Mouse (Mus musculus): ENCODE data around the gene Zfp385c. TPM values are rescaled to one million over a fixed set of nuclear protein-coding genes. Genes with fewer than 3 reads are reported as not detected.

The Zfp385c gene
- polyA plus RNA-seq, 1 experiment from 2014 or later, result 1.7 TPM

GRCm38 (mm10) chr11:100735134-100735865 lies 43.0 kb upstream of the Zfp385c start:
- WGBS, result 91% methylated on average over 9 of the region's 9 CpGs
- H3K9me3 ChIP-seq (ENCODE audit: control insufficient read depth, low read length), result no peaks in the 10 kb centered on the region
- no peak overlapping the region for H3K4me2 ChIP-seq (ENCODE audit: low read depth, low read length)
- ATAC-seq (ENCODE audit: low read depth) (no peak), DNase-seq (ENCODE audit: low spot score) (no peak)
- H3K9ac ChIP-seq (ENCODE audit: low read depth, low read length), result peak overlapping the region; percentile 2; the same call in 1 of the 2 replicates
- no peak overlapping the region for H3K27ac ChIP-seq (replicated peaks; ENCODE audit: low read depth, low read length)
- no peaks in the 10 kb centered on the region for H3K27me3 ChIP-seq (replicated peaks; ENCODE audit: control insufficient read depth, insufficient read depth, low read length)
- H3K4me1 ChIP-seq (ENCODE audit: control insufficient read depth, insufficient read depth, low read length), result peaks cover 6% of the 10 kb centered on the region; the same call in 1 of the 2 replicates
- H3K36me3 ChIP-seq (ENCODE audit: control insufficient read depth, insufficient read depth, low read length), result peaks cover 6% of the 10 kb centered on the region; the same call in 1 of the 2 replicates
- H3K4me3 ChIP-seq (ENCODE audit: low read depth, low read length), result no peak overlapping the region

GRCm38 (mm10) chr11:100730477-100731205 lies 38.4 kb upstream of the Zfp385c start:
- ATAC-seq (ENCODE audit: low read depth) (no peak), DNase-seq (ENCODE audit: low spot score) (no peak)
- H3K9me3 ChIP-seq (ENCODE audit: control insufficient read depth, low read length), result no peaks in the 10 kb centered on the region
- WGBS, result 86% methylated on average over 6 of the region's 6 CpGs
- no peaks in the 10 kb centered on the region; the same call in 1 of the 2 replicates for H3K4me1 ChIP-seq (ENCODE audit: control insufficient read depth, insufficient read depth, low read length)
- no peak overlapping the region for H3K27ac ChIP-seq (replicated peaks; ENCODE audit: low read depth, low read length)
- H3K9ac ChIP-seq (ENCODE audit: low read depth, low read length), result no peak overlapping the region
- peaks cover 6% of the 10 kb centered on the region; the same call in 1 of the 2 replicates for H3K36me3 ChIP-seq (ENCODE audit: control insufficient read depth, insufficient read depth, low read length)
- no peak overlapping the region for H3K4me2 ChIP-seq (ENCODE audit: low read depth, low read length)
- H3K27me3 ChIP-seq (replicated peaks; ENCODE audit: control insufficient read depth, insufficient read depth, low read length), result no peaks in the 10 kb centered on the region
- H3K4me3 ChIP-seq (ENCODE audit: low read depth, low read length), result no peak overlapping the region

DNA sequence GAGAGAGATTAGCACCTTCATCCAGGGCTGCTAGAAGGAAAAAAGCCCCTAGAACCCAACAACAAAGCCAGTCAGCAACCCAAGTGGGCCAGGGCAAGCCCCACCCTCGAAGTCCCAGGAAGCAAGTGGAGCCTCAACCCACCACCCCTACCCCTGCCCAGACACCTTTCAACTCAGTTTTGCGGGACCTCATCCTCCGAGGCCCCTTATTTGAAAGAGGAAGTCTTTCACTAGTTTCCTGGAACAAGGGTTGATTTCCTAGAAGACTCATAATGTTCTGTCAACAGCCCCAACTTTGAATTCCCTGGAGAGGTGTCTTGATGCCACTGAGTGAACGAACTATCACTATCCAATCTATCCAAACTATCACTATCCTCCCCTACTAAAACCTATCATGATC lies 37.7 kb upstream of the Zfp385c start:
- DNase-seq (ENCODE audit: low spot score), result no peak
- 77% methylated on average over 4 of the region's 4 CpGs for WGBS
- no peak overlapping the region for H3K4me3 ChIP-seq (ENCODE audit: low read depth, low read length)
- no peaks in the 10 kb centered on the region for H3K9me3 ChIP-seq (ENCODE audit: control insufficient read depth, low read length)
- H3K27ac ChIP-seq (replicated peaks; ENCODE audit: low read depth, low read length), result no peak overlapping the region
- H3K36me3 ChIP-seq (ENCODE audit: control insufficient read depth, insufficient read depth, low read length), result peaks cover 6% of the 10 kb centered on the region; the same call in 1 of the 2 replicates
- no peak overlapping the region for H3K4me2 ChIP-seq (ENCODE audit: low read depth, low read length)
- H3K27me3 ChIP-seq (replicated peaks; ENCODE audit: control insufficient read depth, insufficient read depth, low read length), result no peaks in the 10 kb centered on the region
- H3K4me1 ChIP-seq (ENCODE audit: control insufficient read depth, insufficient read depth, low read length), result peaks cover 5% of the 10 kb centered on the region; the same call in 1 of the 2 replicates
- ATAC-seq (ENCODE audit: low read depth), result no peak
- H3K9ac ChIP-seq (ENCODE audit: low read depth, low read length), result no peak overlapping the region

- peaks cover 3% of the 10 kb centered on the region; the same call in 1 of the 2 replicates for H3K36me3 ChIP-seq (ENCODE audit: control insufficient read depth, insufficient read depth, low read length)
- WGBS, result 84% methylated on average over 6 of the region's 6 CpGs
- H3K4me2 ChIP-seq (ENCODE audit: low read depth, low read length), result no peak overlapping the region
- H3K27me3 ChIP-seq (replicated peaks; ENCODE audit: control insufficient read depth, insufficient read depth, low read length), result no peaks in the 10 kb centered on the region
- H3K9ac ChIP-seq (ENCODE audit: low read depth, low read length), result no peak overlapping the region
- peaks cover 7% of the 10 kb centered on the region; the same call in 1 of the 2 replicates for H3K4me1 ChIP-seq (ENCODE audit: control insufficient read depth, insufficient read depth, low read length)
- H3K4me3 ChIP-seq (ENCODE audit: low read depth, low read length), result no peak overlapping the region
- H3K9me3 ChIP-seq (ENCODE audit: control insufficient read depth, low read length), result no peaks in the 10 kb centered on the region
- ATAC-seq (ENCODE audit: low read depth), result no peak
- H3K27ac ChIP-seq (replicated peaks; ENCODE audit: low read depth, low read length), result no peak overlapping the region
- DNase-seq (ENCODE audit: low spot score), result no peak
Observed at GRCm38 (mm10) chr11:100728601-100729000, 36.3 kb upstream of the Zfp385c start.

DNA sequence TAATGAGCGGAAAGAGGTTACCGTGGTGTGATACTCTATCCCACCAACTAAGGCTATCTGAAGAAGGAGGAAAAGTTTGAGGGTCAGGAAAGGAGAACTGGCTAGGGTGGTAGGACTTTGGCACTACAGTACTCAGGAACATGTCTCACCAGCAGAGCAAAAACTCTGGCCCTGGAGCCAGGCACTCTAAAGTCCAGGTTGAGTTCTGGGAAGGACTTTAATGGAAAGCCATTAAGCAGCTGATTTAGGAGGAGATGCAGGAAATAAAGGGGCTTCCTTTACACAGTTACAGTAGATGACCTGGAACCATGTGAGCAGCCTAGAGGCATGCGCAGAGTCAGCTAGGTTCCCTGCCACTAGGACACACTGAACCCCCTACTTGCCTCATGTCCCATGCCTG lies 34.9 kb upstream of the Zfp385c start:
- Histone ChIP-seq H3K27me3 (replicated peaks; ENCODE audit: control insufficient read depth, insufficient read depth, low read length) (no peaks in the 10 kb centered on the region), H3K36me3 (ENCODE audit: control insufficient read depth, insufficient read depth, low read length) (0 out of 2 replicates have a peak, but pooled peaks cover 3% of the 10 kb centered on the region), H3K4me3 (ENCODE audit: low read depth, low read length) (no peak overlapping the region), H3K9ac (ENCODE audit: low read depth, low read length) (no peak overlapping the region), H3K4me2 (ENCODE audit: low read depth, low read length) (no peak overlapping the region), H3K4me1 (ENCODE audit: control insufficient read depth, insufficient read depth, low read length) (peaks cover 7% of the 10 kb centered on the region; the same call in 1 of the 2 replicates), H3K27ac (replicated peaks; ENCODE audit: low read depth, low read length) (no peak overlapping the region), H3K9me3 (ENCODE audit: control insufficient read depth, low read length) (no peaks in the 10 kb centered on the region)
- no peak for DNase-seq (ENCODE audit: low spot score)
- WGBS, result 77% methylated on average over 3 of the region's 3 CpGs
- no peak for ATAC-seq (ENCODE audit: low read depth)

DNA sequence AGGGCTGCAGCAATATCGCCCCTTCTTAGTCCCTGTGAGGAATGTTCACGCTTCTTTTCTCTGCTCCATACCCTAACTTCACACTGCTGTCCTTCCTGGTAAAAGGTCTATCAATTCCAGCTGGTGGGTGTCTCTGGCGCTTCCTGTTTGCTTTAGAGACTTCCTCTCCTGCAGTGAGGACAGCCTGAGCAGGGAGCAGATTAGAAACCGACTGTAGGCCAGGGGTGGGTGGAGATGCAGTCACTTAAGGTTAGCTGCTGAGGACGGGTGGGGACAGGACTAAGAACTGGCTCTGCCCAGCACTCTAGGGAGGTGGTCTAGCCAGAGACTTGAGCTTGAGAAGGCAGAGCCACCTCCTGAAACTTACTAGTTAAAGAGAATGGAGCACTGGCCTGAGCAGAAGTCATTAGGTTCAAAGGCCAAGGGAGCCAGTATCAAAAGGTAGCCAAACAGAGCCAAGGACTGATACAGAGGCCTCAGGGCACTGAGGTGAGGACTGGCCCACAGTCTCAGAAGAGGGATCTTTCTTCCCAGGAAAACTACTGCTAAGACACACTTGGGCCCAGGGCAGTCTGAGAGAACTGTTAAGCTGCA lies 32.8 kb upstream of the Zfp385c start:
- ATAC-seq (ENCODE audit: low read depth), result no peak
- Histone ChIP-seq H3K9me3 (ENCODE audit: control insufficient read depth, low read length) (no peaks in the 10 kb centered on the region), H3K9ac (ENCODE audit: low read depth, low read length) (no peak overlapping the region), H3K4me3 (ENCODE audit: low read depth, low read length) (no peak overlapping the region), H3K4me2 (ENCODE audit: low read depth, low read length) (no peak overlapping the region), H3K36me3 (ENCODE audit: control insufficient read depth, insufficient read depth, low read length) (no peaks in the 10 kb centered on the region), H3K27ac (replicated peaks; ENCODE audit: low read depth, low read length) (peak overlapping the region; percentile 21; the same call in 1 of the 2 replicates), H3K4me1 (ENCODE audit: control insufficient read depth, insufficient read depth, low read length) (peaks cover 7% of the 10 kb centered on the region; the same call in 1 of the 2 replicates), H3K27me3 (replicated peaks; ENCODE audit: control insufficient read depth, insufficient read depth, low read length) (no peaks in the 10 kb centered on the region)
- WGBS, result 31% methylated on average over 5 of the region's 5 CpGs
- no peak for DNase-seq (ENCODE audit: low spot score)

- DNase-seq (ENCODE audit: low spot score) (no peak), ATAC-seq (ENCODE audit: low read depth) (no peak)
- Histone ChIP-seq H3K36me3 (ENCODE audit: control insufficient read depth, insufficient read depth, low read length) (peaks cover 23% of the 10 kb centered on the region), H3K27me3 (replicated peaks; ENCODE audit: control insufficient read depth, insufficient read depth, low read length) (no peaks in the 10 kb centered on the region), H3K27ac (replicated peaks; ENCODE audit: low read depth, low read length) (no peak overlapping the region), H3K4me1 (ENCODE audit: control insufficient read depth, insufficient read depth, low read length) (peaks cover 7% of the 10 kb centered on the region; the same call in 1 of the 2 replicates), H3K4me3 (ENCODE audit: low read depth, low read length) (no peak overlapping the region), H3K4me2 (ENCODE audit: low read depth, low read length) (no peak overlapping the region), H3K9me3 (ENCODE audit: control insufficient read depth, low read length) (no peaks in the 10 kb centered on the region), H3K9ac (ENCODE audit: low read depth, low read length) (no peak overlapping the region)
- WGBS, result 55% methylated on average over 2 of the region's 2 CpGs
Observed at GRCm38 (mm10) chr11:100722493-100723028, 30.3 kb upstream of the Zfp385c start.

DNA sequence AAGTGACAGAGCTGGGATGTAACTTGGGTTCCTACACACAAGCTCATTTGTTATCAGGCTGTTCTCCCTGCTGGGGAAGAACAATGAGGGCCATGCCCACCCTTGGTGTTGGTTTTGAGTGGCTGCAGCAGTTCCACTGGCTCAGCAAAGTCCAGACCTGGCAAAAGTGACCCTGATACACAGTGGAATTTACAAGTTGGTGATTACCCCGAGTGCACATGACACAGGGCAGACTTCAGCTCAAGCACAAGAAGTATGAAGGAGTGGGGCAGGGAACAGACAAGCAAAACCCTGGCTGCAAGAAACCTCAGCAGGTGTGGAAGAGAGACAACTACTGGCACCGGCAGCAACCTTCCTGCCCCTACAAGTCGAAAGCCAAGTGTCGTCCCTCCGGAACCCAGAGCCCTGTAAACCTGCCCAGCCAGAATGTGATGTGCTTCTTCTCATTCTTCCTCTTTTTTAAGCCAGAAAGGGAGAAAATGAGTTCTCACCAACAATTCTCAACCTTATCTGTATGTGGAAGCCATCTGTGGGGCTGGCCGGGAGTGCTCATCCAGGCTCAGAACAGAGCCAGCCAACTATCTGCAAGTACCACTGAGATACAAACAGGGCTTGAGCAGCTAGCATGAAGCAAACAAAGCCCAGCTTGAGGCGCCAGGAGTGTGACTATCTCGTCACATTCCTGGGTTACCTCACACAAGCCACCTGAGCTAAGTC lies 29.7 kb upstream of the Zfp385c start:
- 0 out of 2 replicates have a peak overlapping the region, but pooled peaks have one; percentile 18 for H3K27ac ChIP-seq (replicated peaks; ENCODE audit: low read depth, low read length)
- DNase-seq (ENCODE audit: low spot score) (no peak), ATAC-seq (ENCODE audit: low read depth) (no peak)
- H3K4me1 ChIP-seq (ENCODE audit: control insufficient read depth, insufficient read depth, low read length), result peaks cover 7% of the 10 kb centered on the region; the same call in 1 of the 2 replicates
- peaks cover 29% of the 10 kb centered on the region for H3K36me3 ChIP-seq (ENCODE audit: control insufficient read depth, insufficient read depth, low read length)
- H3K4me2 ChIP-seq (ENCODE audit: low read depth, low read length), result no peak overlapping the region
- whole genome bisulfite sequencing, result 65% methylated on average over 8 of the region's 8 CpGs
- H3K9ac ChIP-seq (ENCODE audit: low read depth, low read length), result no peak overlapping the region
- no peaks in the 10 kb centered on the region for H3K27me3 ChIP-seq (replicated peaks; ENCODE audit: control insufficient read depth, insufficient read depth, low read length)
- H3K9me3 ChIP-seq (ENCODE audit: control insufficient read depth, low read length), result no peaks in the 10 kb centered on the region
- H3K4me3 ChIP-seq (ENCODE audit: low read depth, low read length), result no peak overlapping the region

Measured in embryonic facial prominence, embryonic 14.5 days (tissue).